Mouse (Mus musculus) heart, postnatal 36 days (tissue): ENCODE data around the gene Ccdc85c. TPM values are rescaled to one million over a fixed set of nuclear protein-coding genes. Genes with fewer than 3 reads are reported as not detected.

Experiments
- DNase-seq, 2 experiments: peaks; one replicate each; pipeline ENCODE4 v3.0.0; 2021 to 2022
- intact Hi-C: fragments of 180-260 bp; cut with DNase I; formaldehyde crosslinking; loops from one replicate; pipeline ENCODE4 v1.15.1; 2025
- total RNA-seq, 2 experiments: library from RNA; stranded (reverse); gene quantifications; 2 replicates each; pipeline ENCODE4 v1.2.3; 2021

Ccdc85c gene
- total RNA-seq, 2 experiments from 2014 or later, result 33.6 to 38.9 TPM

GRCm38 (mm10) chr12:108195761-108196160, 79.5 kb downstream of the Ccdc85c start:
- no peak for DNase-seq
- intact Hi-C loops, result no loop called here

GRCm38 (mm10) chr12:108193878-108194277, 81.3 kb downstream of the Ccdc85c start:
- DNase-seq, result no peak
- intact Hi-C loops, result no loop called here

GRCm38 (mm10) chr12:108187541-108188091, 87.6 kb downstream of the Ccdc85c start:
- DNase-seq, result no peak

GRCm38 (mm10) chr12:108181716-108182115, 93.5 kb downstream of the Ccdc85c start:
- intact Hi-C loops, result loop anchor here (10.0 kb wide), 1 partner anchor 613 kb away; the partner anchor contains the start of gene Yy1

More at GRCm38 (mm10) chr12:108187541-108188091, 87.6 kb downstream of the Ccdc85c start:
- intact Hi-C loops, result loop anchor here (10.0 kb wide), 1 partner anchor 607 kb away; the partner anchor contains the start of gene Yy1

GRCm38 (mm10) chr12:108179321-108180266, 95.6 kb downstream of the Ccdc85c start, which contains the start of gene Ccnk:
Gene Ccnk, plus strand, starts transcription at chr12:108179579.
- intact Hi-C loops, result loop anchor here (10.0 kb wide), 1 partner anchor 615 kb away; the partner anchor contains the start of gene Yy1
- DNase-seq, result peak; percentile 97

More at GRCm38 (mm10) chr12:108181716-108182115, 93.5 kb downstream of the Ccdc85c start:
- no peak for DNase-seq

- intact Hi-C loops, result no loop called here
Measured at GRCm38 (mm10) chr12:108179246-108179320, 96.1 kb downstream of the Ccdc85c start, which contains the start of gene Setd3. Gene Setd3, minus strand, starts transcription at chr12:108179314.

GRCm38 (mm10) chr12:108178331-108179245, 96.6 kb downstream of the Ccdc85c start:
- DNase-seq, result peak in 1 of 2 experiments; percentile 48

More at GRCm38 (mm10) chr12:108179246-108179320, 96.1 kb downstream of the Ccdc85c start, which contains the start of gene Setd3:
- no peak for DNase-seq

GRCm38 (mm10) chr12:108176366-108176765, 98.9 kb downstream of the Ccdc85c start:
- intact Hi-C loops, result no loop called here

More at GRCm38 (mm10) chr12:108178331-108179245, 96.6 kb downstream of the Ccdc85c start:
- intact Hi-C loops, result no loop called here

GRCm38 (mm10) chr12:108174606-108175505, 100.4 kb downstream of the Ccdc85c start:
- intact Hi-C loops, result no loop called here
- DNase-seq, result no peak

More at GRCm38 (mm10) chr12:108176366-108176765, 98.9 kb downstream of the Ccdc85c start:
- DNase-seq, result no peak

GRCm38 (mm10) chr12:108172639-108173038, 102.6 kb downstream of the Ccdc85c start:
- no peak for DNase-seq
- intact Hi-C loops, result no loop called here

- no peak for DNase-seq
- intact Hi-C loops, result no loop called here
Measured at GRCm38 (mm10) chr12:108171336-108171735, 103.9 kb downstream of the Ccdc85c start.

- no peak for DNase-seq
- intact Hi-C loops, result no loop called here
Measured at GRCm38 (mm10) chr12:108170467-108170866, 104.8 kb downstream of the Ccdc85c start.

GRCm38 (mm10) chr12:108168909-108169308, 106.3 kb downstream of the Ccdc85c start:
- intact Hi-C loops, result no loop called here
- DNase-seq, result no peak

GRCm38 (mm10) chr12:108163706-108164105, 111.5 kb downstream of the Ccdc85c start:
- DNase-seq, result no peak
- intact Hi-C loops, result no loop called here

GRCm38 (mm10) chr12:108162036-108162435, 113.2 kb downstream of the Ccdc85c start:
- intact Hi-C loops, result no loop called here
- no peak for DNase-seq

- DNase-seq, result no peak
- intact Hi-C loops, result no loop called here
Measured at GRCm38 (mm10) chr12:108159863-108160262, 115.4 kb downstream of the Ccdc85c start.
